Mouse (Mus musculus) limb, embryonic 14.5 days (tissue): Measurements from ENCODE around the gene Zc3h7a. TPM values are rescaled to one million over a fixed set of nuclear protein-coding genes. Genes with fewer than 3 reads are reported as not detected.

Experiments
- ATAC-seq: fragments of 200-750 bp; cut with Nextera tagmentation; 2 replicates; pipeline ENCODE4 v1.8.0; 2017; ENCODE audit warnings: low read depth, moderate number of reproducible peaks, moderate TSS enrichment; ENCODE audit not compliant: low FRiP score
- DNase-seq: peaks from one replicate; pipeline ENCODE4 v3.0.0-alpha.2; 2015; ENCODE audit warnings: low spot score
- H3K27ac ChIP-seq: fragments of 300-500 bp; sonication (generic); replicated peaks from 2 replicates; pipeline ENCODE4 v1.5.1; 2014; ENCODE audit warnings: low read depth, mild to moderate bottlenecking, low read length, moderate library complexity, mixed read lengths
- H3K27me3 ChIP-seq: fragments of 300-500 bp; sonication (generic); 2 replicates; pipeline ENCODE4 v1.6.1; 2014; ENCODE audit warnings: low read length, mixed read lengths; ENCODE audit not compliant: control insufficient read depth, insufficient read depth
- H3K36me3 ChIP-seq: fragments of 300-500 bp; sonication (generic); 2 replicates; pipeline ENCODE4 v1.6.1; 2014; ENCODE audit warnings: mild to moderate bottlenecking, low read length, moderate library complexity, mixed read lengths; ENCODE audit not compliant: control insufficient read depth, insufficient read depth
- H3K4me1 ChIP-seq: fragments of 300-500 bp; sonication (generic); 2 replicates; pipeline ENCODE4 v1.6.1; 2014; ENCODE audit warnings: antibody characterized with exemption, low read length, mixed read lengths; ENCODE audit not compliant: control insufficient read depth, insufficient read depth
- H3K4me2 ChIP-seq: fragments of 300-500 bp; sonication (generic); replicated peaks from 2 replicates; pipeline ENCODE4 v1.6.1; 2014; ENCODE audit warnings: low read depth, mild to moderate bottlenecking, low read length, moderate library complexity; ENCODE audit not compliant: severe bottlenecking
- H3K4me3 ChIP-seq: fragments of 300-500 bp; sonication (generic); replicated peaks from 2 replicates; pipeline ENCODE4 v1.5.1; 2014; ENCODE audit warnings: low read length
- H3K9ac ChIP-seq: fragments of 300-500 bp; sonication (generic); 2 replicates; pipeline ENCODE4 v1.6.1; 2014; ENCODE audit warnings: mild to moderate bottlenecking, low read depth, low read length, moderate library complexity; ENCODE audit not compliant: severe bottlenecking
- H3K9me3 ChIP-seq: fragments of 300-500 bp; sonication (generic); 2 replicates; pipeline ENCODE4 v1.6.1; 2016; ENCODE audit warnings: low read length; ENCODE audit not compliant: control insufficient read depth
- POLR2A ChIP-seq: fragments of 200-500 bp; IDR thresholded peaks from 2 replicates; pipeline ENCODE4 v1.8.0; 2012; ENCODE audit warnings: inconsistent platforms, mild to moderate bottlenecking, moderate library complexity, borderline replicate concordance; ENCODE audit not compliant: insufficient read depth, insufficient read length; ENCODE audit errors: extremely low read depth
- WGBS: fragments of 180-500 bp; shearing (Covaris S2); extraction: QIAGEN DNeasy Blood & Tissue Kit; methylation state at CpG from one replicate; pipeline ENCODE4 v1.1.7; 2014; 5-methylcytosine and 5-hydroxymethylcytosine counted together
- microRNA-seq: library from miRNA; unstranded; fragments of <30 nt; microRNA quantifications from one replicate; pipeline ENCODE4, GENCODE M21; 2016
- polyA plus RNA-seq, 2 experiments: library from polyadenylated mRNA; depleted of rRNA in 1 of 2; stranded (reverse) in 1 of 2; unstranded in 1 of 2; fragments of >200 nt; fragmentation: Nextera tagmentation in 1 of 2; extraction: Ambion mirVana in 1 of 2; gene quantifications; 2 replicates each; pipeline versions ENCODE4 v1.2.1 to v1.2.3; 2012 to 2014

Gene Zc3h7a
- polyA plus RNA-seq, 2 experiments: 94.9 to 218 TPM

DNA sequence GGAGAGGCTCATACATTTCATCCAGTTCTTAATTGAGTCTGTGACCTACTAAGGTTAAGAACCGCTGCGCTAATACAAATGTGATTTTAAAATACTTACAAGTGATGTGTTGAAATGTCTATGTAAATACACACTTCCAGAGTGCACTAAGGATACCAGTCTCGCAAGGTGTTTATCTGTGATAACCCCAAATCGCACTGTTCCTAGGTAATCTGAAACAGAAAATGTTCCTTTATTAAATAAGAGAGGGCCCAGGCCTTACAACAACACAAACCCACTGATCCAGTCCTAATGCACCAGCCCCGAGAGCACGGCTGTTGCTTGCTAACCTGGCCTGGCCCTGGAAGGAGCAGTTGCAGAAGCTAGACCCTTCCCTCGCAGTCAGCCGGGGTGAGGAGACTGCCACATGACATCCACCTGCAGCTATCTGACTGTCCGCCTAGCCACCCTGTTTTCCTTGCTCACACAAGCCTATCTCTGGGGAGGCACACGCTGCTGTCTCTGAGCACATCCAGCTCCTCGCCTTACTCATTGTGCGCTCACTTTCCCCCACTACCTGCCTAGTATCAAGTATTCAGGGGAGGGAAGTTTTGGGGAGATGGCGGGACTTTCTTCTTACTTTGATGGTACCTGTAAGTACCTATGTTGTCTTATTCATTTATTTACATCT lies 82.3 kb downstream of the Zc3h7a start:
- 92% methylated on average over 13 of the region's 13 CpGs for WGBS
- TF ChIP-seq POLR2A: no peak
- no peak for DNase-seq
- no peaks in the 10 kb centered on the region for H3K4me1 ChIP-seq
- ATAC-seq: no peak
- H3K4me2 ChIP-seq: no peak overlapping the region
- H3K27me3 ChIP-seq: no peaks in the 10 kb centered on the region
- H3K9me3 ChIP-seq: no peaks in the 10 kb centered on the region
- peaks cover 51% of the 10 kb centered on the region for H3K36me3 ChIP-seq
- no peak overlapping the region for H3K9ac ChIP-seq
- no peak overlapping the region for H3K27ac ChIP-seq
- no peak overlapping the region for H3K4me3 ChIP-seq

DNA sequence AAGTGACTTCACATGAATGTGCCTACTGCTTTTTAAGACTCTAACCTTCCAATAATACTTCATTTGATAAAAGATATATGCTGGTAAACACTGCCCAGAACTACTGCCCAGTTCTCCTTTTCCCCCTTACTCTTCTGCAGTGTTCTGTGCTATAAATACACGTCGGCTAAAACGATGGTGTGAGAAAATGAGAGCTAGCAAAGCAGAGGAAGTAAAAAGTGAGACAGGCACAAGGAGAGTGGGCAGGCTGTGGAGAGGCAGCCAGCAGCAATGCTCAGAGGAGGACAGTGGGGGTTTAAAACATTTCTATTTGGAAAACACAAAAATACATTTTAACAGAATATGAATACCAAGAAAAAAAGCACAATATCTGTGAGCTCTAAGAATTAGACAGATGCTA lies 83.7 kb downstream of the Zc3h7a start:
- ATAC-seq (no peak), DNase-seq (no peak)
- H3K4me2 ChIP-seq: no peak overlapping the region
- H3K27me3 ChIP-seq: no peaks in the 10 kb centered on the region
- no peaks in the 10 kb centered on the region for H3K4me1 ChIP-seq
- H3K9ac ChIP-seq: no peak overlapping the region
- H3K27ac ChIP-seq: no peak overlapping the region
- no peaks in the 10 kb centered on the region for H3K9me3 ChIP-seq
- no peak for TF ChIP-seq POLR2A
- no peak overlapping the region for H3K4me3 ChIP-seq
- peaks cover 63% of the 10 kb centered on the region for H3K36me3 ChIP-seq
- 75% methylated on average over 3 of the region's 3 CpGs for WGBS

DNA sequence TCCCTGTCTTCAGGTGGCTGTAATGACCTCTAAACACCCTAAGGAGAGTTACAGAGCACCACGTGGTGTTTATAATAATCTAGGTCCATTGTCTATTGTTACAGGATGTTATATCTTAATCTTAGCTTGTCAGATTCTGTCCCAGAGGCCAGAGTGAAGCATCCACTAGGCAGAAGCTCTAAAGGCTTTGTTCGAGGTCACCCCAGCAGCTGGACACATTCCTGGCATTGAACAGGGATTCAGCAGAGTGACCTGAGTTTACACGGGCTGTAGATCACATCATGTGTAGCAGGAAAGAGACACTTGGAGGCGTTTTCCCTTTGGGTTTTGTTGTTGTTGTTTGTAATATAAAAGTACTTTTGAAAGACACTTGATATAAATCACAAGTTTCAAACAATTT lies 84.1 kb downstream of the Zc3h7a start:
- DNase-seq (no peak), ATAC-seq (no peak)
- no peak for TF ChIP-seq POLR2A
- WGBS: 81% methylated on average over 4 of the region's 4 CpGs
- no peak overlapping the region for H3K4me2 ChIP-seq
- H3K9ac ChIP-seq: no peak overlapping the region
- no peaks in the 10 kb centered on the region for H3K4me1 ChIP-seq
- H3K27me3 ChIP-seq: no peaks in the 10 kb centered on the region
- no peak overlapping the region for H3K4me3 ChIP-seq
- H3K27ac ChIP-seq: no peak overlapping the region
- no peaks in the 10 kb centered on the region for H3K9me3 ChIP-seq
- H3K36me3 ChIP-seq: peaks cover 63% of the 10 kb centered on the region

DNA sequence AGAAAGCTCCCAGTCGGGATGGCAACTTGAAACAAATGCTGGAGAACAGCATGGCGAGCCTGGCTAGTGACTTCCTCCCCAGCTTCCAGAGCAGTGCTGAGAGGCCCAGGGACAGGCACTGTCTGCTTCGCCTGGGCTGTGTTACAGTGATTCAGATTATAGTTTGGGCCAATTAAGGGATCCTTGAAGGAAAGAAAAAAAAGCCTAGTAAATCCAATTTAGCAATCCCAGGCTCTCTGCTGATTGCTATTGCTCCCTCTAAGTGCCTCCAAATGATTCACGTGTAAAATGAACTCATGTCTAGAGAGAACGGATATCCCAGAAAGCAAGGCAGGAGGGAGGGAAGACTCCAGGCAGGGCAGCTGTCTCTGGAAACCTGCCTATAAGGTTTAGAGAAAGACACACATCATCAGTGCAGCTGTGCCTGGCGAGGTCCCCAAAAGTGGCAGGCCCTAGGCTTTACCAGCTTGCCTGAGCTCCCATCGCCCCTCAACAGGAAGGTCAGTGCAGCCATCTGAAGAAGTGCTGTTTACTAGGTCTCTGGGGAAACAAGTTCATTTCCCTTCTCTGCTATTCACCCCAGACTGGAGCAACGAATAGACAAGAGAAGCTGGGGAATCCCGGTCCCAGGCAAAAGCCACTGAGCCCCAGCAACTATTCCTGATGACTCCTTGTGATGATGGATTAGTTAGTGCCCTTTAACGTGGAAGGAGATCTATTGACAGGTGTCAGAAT lies 85.2 kb downstream of the Zc3h7a start:
- H3K9me3 ChIP-seq: no peaks in the 10 kb centered on the region
- TF ChIP-seq POLR2A: no peak
- H3K36me3 ChIP-seq: peaks cover 71% of the 10 kb centered on the region
- H3K27ac ChIP-seq: no peak overlapping the region; the same call in 1 of the 2 replicates
- no peak overlapping the region for H3K4me3 ChIP-seq
- no peaks in the 10 kb centered on the region for H3K4me1 ChIP-seq
- H3K27me3 ChIP-seq: no peaks in the 10 kb centered on the region
- no peak for DNase-seq
- ATAC-seq: no peak
- no peak overlapping the region for H3K4me2 ChIP-seq
- 72% methylated on average over 10 of the region's 10 CpGs for WGBS
- H3K9ac ChIP-seq: no peak overlapping the region

DNA sequence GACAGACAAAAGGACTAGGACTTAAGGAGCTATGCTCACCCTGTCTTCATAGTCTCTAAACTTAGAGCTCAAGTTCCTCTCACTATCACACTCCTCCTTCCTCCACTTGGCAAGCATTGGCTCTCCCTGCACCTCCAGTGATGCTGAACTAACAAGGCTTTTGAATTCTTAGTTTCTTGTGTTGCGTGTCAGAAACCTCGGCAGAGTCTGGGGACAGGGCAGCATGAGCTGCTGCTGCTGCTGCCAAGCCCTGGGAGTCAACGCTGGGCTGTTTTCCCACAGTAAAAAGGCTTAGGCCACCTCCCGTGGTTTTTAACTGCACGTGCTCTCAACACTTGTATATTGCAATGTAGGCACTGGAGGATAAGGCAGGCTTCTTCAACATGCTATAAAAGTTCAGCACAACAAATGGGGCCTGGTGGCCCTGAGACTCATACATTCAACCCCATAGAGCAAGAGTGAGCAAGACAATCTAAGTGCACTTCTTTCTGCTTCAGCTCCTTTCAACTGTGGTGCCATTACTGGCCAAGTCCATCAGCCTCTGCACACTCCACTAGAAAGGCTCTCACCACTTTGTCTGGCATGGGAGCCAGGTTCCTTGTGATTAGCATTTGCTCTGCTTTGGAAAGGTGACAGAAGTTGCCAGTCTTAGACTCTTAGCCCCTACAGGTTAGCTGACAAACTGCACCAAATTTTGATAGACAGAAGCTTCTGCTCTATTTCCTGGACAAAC lies 89.2 kb downstream of the Zc3h7a start:
- no peak for ATAC-seq
- Histone ChIP-seq H3K36me3 (peaks cover 87% of the 10 kb centered on the region), H3K4me2 (no peak overlapping the region), H3K27ac (no peak overlapping the region), H3K9me3 (no peaks in the 10 kb centered on the region), H3K27me3 (no peaks in the 10 kb centered on the region), H3K4me1 (no peaks in the 10 kb centered on the region), H3K9ac (no peak overlapping the region), H3K4me3 (no peak overlapping the region)
- 62% methylated on average over 5 of the region's 5 CpGs for WGBS
- TF ChIP-seq POLR2A: no peak
- no peak for DNase-seq

Small RNAs within 50 kb of the gene (microRNA-seq; reads per million reads assigned to microRNA genes)
- 26.3 reads per million, percentile 32 among the genes with 10 or more reads in this experiment for gene Gm23935

Other genes with a start within 250 kb of the Zc3h7a start
- gene Snn, start 115.4 kb downstream of the Zc3h7a start, polyA plus RNA-seq (2012; rRNA removed): 59.0 and 59.7 TPM in 2 replicates
- 45.2 and 46.9 TPM in 2 replicates for gene Snn, start 115.4 kb downstream of the Zc3h7a start, polyA plus RNA-seq (2014; fragmentation: Nextera tagmentation; extraction: Ambion mirVana)
- gene Litaf, start 110.2 kb downstream of the Zc3h7a start, polyA plus RNA-seq (2012; rRNA removed): 79.8 and 105 TPM in 2 replicates
- 103 and 109 TPM in 2 replicates for gene Litaf, start 110.2 kb downstream of the Zc3h7a start, polyA plus RNA-seq (2014; fragmentation: Nextera tagmentation; extraction: Ambion mirVana)
- 36.9 and 41.7 TPM in 2 replicates for gene Txndc11, start 41.7 kb downstream of the Zc3h7a start, polyA plus RNA-seq (2012; rRNA removed)
- 45.0 and 47.9 TPM in 2 replicates for gene Txndc11, start 41.7 kb downstream of the Zc3h7a start, polyA plus RNA-seq (2014; fragmentation: Nextera tagmentation; extraction: Ambion mirVana)
- 50.2 and 82.0 TPM in 2 replicates for gene Rsl1d1, start 26.9 kb upstream of the Zc3h7a start, polyA plus RNA-seq (2012; rRNA removed)
- gene Rsl1d1, start 26.9 kb upstream of the Zc3h7a start, polyA plus RNA-seq (2014; fragmentation: Nextera tagmentation; extraction: Ambion mirVana): 176 and 181 TPM in 2 replicates
- 57.3 and 69.9 TPM in 2 replicates for gene Gspt1, start 77.9 kb upstream of the Zc3h7a start, polyA plus RNA-seq (2012; rRNA removed)
- gene Gspt1, start 77.9 kb upstream of the Zc3h7a start, polyA plus RNA-seq (2014; fragmentation: Nextera tagmentation; extraction: Ambion mirVana): 96.0 and 98.1 TPM in 2 replicates
- 0.18 TPM in 1 of 2 replicates, not detected in the other for gene Tnfrsf17, start 137.4 kb upstream of the Zc3h7a start, polyA plus RNA-seq (2012; rRNA removed)
- gene Tnfrsf17, start 137.4 kb upstream of the Zc3h7a start, polyA plus RNA-seq (2014; fragmentation: Nextera tagmentation; extraction: Ambion mirVana): 0.23 and 0.25 TPM in 2 replicates
- gene Snx29, start 146.5 kb upstream of the Zc3h7a start, polyA plus RNA-seq (2012; rRNA removed): 4.9 and 6.7 TPM in 2 replicates
- gene Snx29, start 146.5 kb upstream of the Zc3h7a start, polyA plus RNA-seq (2014; fragmentation: Nextera tagmentation; extraction: Ambion mirVana): 9.3 and 11.2 TPM in 2 replicates